Mouse (Mus musculus) forelimb bud, embryonic 11.5 days (tissue): ENCODE results near the gene Fkbpl.

Experiments used
- DNase-seq: peaks from one replicate; pipeline ENCODE4 v3.0.0-alpha.2; 2012; ENCODE audit warnings: low read depth, low spot score

Fkbpl gene

GRCm38 (mm10) chr17:34648141-34648890, 3.8 kb downstream of the Fkbpl start:
- DNase-seq = no peak

- DNase-seq = no peak
These were observed 4.7 kb downstream of the Fkbpl start for GRCm38 (mm10) chr17:34649106-34649864.

GRCm38 (mm10) chr17:34650781-34651180, 6.2 kb downstream of the Fkbpl start:
- no peak for DNase-seq

- DNase-seq = no peak
These were observed 7.1 kb downstream of the Fkbpl start for GRCm38 (mm10) chr17:34651507-34652221.

GRCm38 (mm10) chr17:34652546-34652945, 8.0 kb downstream of the Fkbpl start:
- no peak for DNase-seq

DNA sequence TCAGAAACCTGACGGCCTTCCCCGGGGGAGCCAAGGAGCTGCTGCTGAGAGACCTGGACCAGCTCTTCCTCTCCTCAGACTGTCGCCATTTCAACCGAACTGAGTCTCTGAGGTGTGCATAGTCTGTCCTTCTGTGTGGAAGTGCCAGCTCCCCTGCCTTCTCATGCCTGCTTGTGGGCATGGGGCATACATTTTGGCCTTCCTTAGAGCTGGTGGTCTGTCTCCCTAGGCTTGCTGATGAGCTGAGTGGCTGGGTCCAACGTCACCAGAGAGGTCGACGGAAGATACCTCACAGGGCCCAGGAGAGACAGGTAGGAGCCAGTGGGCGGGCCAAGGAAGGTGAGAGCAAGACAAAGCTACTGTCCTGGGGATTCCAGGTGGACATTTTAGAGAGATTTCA, 8.4 kb downstream of the Fkbpl start:
- no peak for DNase-seq

- peak; percentile 57 for DNase-seq
These were observed 9.3 kb downstream of the Fkbpl start for GRCm38 (mm10) chr17:34653746-34654285.

DNA sequence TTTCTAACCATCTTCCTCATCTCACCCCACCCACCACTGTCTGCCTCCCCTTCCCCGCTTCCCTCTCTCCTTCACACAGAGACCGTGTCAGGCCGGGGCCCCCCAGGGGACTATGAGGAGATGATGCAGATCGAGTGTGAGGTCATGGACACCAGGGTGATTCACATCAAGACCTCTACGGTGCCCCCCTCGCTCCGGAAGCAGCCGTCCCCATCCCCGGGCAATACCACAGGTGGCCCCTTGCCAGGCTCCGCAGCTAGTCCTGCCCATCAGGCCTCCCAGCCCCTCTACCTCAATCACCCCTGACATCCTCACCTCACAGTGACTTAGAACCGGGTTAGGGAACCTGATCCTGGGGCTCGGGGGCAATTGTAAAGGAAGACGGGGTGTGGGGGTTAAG, 9.8 kb downstream of the Fkbpl start:
- DNase-seq = no peak

GRCm38 (mm10) chr17:34655160-34655559, 10.6 kb downstream of the Fkbpl start:
- no peak for DNase-seq

DNA sequence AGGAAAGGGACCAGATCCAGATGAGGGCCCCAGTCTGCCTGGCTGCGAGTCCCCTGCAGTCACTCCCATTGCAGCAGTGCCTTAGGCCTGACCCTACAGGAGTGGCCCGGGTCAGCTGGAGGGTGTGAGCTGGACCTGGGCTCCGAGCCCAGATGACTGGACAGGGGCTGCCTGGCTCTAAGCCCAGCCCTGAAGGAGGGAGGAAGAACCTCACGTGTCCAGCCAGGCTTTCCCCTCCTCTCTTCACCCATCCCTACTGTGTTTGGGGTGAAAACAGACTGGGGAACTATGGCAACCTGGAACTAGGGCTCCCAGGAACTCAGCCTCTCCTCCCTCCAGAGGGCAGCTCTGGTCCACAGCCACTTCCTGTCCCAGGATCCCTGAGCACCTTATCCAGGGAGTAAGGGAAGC, 11.0 kb downstream of the Fkbpl start:
- no peak for DNase-seq

DNA sequence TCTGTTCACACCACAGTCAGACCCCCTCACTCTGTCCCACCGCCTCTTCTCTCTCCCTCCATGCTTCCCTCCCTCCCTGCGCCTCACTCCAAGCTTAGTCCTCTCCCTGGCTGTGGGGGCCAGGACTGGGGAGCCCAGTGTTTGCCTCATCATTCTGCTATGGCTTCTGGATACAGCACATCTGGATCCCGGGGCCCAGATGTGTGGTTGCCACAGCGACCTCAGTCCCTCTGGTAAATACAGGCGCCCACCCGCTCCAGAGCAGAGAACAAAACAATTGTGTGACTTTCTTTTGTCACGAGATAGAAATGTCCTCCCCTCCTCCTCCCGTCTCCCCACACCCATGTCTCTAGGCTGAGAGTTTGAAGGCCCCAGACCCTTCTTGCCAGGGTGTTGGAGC, 12.1 kb downstream of the Fkbpl start:
- DNase-seq = no peak

DNA sequence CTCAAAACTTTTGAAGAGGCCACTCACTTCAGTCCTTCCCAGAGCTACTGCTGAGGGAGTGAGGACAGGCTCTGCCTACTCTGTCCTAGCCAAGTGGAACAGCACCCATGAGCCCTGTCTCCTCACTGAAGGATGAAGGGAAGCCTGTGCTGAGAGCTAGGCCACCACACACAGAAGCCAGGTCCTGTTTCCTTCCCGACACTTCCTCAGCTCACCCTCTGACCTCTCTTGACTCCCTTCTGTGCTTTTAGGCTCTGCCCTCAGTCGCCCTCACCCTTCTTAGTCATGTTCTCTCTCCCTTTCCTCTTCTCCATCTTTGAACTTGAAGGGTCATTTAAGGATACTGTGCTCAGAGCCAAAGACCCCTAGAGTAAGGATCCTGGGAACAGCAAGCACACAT, 12.7 kb downstream of the Fkbpl start:
- no peak for DNase-seq

GRCm38 (mm10) chr17:34658145-34658544, 13.6 kb downstream of the Fkbpl start:
- DNase-seq = no peak

DNA sequence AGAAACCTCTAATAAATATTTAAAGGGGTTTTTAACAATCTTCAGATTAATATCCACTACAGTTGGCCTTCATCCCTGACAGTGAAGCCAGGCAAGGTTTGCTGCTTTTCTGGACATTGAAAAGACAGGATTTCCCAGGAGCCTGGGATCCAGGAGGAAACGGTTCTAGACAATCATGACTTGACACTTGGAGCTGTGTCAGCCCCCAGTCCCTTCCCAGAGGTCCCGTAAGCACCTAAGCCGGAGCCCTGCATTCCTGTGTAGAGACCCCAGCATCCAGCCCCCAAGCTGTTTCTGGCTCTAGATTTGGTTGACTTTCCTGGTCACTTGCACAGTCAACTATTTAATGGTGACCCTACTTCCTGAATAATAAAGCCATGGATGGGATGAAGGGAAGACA, 14.0 kb downstream of the Fkbpl start:
- no peak for DNase-seq

- no peak for DNase-seq
These were observed 14.8 kb downstream of the Fkbpl start for GRCm38 (mm10) chr17:34659181-34659896.

DNA sequence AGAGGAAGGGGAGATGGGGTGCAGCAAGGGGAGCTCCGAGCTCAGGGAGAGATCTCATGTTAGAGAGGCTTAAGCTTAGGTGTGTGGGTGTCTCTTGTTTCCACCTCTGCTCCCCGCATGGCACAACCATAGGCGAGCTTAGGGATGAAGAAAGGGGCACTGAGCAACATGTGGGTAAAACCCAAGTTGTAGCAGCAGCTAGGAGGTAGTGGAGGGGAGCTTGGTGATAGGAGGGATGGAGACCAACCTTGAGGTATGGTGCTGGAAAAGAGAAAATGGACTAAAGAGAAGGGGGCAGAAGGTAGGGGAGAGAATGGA, 15.3 kb downstream of the Fkbpl start:
- DNase-seq = no peak

GRCm38 (mm10) chr17:34660259-34660820, 15.8 kb downstream of the Fkbpl start:
- no peak for DNase-seq

DNA sequence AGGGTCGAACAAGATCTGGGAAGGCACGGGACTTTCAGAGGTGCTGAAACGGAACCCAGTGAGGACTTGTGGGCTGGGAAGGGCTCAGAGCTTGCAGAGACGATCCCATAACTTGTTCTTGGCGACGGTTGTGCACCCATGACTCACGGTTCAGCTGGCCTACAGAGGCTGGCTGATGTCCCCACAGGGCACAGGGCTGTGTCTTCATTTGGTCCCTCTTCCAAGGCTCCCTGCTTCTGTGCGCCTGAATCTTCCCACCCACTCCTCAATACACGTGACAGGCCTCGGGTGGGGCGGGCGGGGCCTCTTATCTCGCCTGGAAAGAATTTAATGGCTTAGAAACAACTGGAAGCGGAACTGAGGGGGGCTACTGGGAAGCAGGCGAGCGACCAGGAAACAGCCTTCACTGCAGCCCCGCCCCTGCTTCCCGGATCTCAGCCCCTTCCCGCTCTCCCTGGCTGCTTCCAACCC, 16.6 kb downstream of the Fkbpl start:
- DNase-seq = no peak

GRCm38 (mm10) chr17:34662468-34662867, 17.9 kb downstream of the Fkbpl start:
- DNase-seq = no peak

DNA sequence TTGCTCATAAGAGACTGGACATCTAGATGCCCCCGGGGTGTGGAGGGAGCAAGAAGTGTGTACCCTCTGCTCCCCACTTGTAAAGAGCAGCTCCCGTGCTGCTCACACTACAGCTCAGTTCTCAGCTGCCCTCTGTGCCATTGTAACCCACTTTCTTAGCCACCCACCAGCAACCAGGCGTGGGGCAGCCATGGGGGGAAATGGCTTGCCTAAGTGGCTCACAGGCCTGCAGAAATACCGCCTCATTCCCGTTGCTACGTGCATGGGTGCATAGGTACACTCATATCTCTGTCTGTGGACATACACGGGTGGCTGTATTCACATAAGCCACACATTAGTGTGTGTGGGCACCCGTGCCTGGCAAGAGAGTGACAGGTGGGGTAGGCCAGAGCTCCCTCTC, 18.4 kb downstream of the Fkbpl start:
- DNase-seq = no peak

DNA sequence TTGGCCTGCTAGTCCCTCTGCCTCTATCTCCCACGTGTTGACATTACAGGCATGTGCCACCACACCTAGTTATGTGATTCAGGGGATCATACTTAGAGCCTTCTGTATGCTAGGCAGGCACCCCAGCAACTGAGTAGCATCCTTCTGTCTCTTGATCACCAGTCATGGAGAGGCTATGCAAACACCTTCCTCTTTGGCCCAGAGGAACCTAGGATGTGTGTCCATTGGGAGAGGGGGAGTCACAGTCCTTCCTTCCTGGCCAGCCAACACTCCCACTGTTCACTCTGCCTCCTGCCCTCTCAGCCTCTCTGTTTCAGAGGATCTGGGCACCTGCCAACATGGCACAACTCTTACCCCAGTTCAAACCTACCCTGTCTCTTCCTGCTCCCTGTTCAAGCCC, 19.0 kb downstream of the Fkbpl start:
- no peak for DNase-seq
